Mouse (Mus musculus): ENCODE measurements around the gene Oxa1l.

DNA sequence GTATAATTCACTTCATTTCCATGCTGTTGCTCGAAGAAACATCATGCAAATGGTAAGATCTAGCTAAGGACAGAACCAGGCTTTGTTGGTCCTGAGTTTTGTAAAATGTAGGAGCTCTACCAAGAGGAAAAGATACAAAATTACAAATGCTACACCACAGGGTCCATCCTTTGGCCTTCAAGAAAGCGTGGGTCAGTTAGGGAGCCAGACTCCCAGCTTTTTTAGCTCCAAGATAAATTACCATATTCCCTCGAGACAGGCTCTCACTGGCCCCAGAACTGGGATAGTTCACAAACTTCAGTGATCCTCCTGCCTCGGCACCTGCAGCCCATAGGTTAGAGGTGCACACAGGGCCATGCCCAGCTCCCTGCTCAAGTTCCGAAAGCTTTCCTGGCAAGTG is 36.1 kb upstream of the Oxa1l start:
- TF ChIP-seq CTCF (IDR thresholded peaks at IDR 0.05; ENCODE audit: extremely low read depth, insufficient read length, insufficient replicate concordance, low read depth, low read length): no peak
- TF ChIP-seq POLR2A (IDR thresholded peaks at IDR 0.05; ENCODE audit: low read depth, low read length): no peak

All from small intestine, adult 2 months (tissue).